Mouse (Mus musculus): Measurements from ENCODE around the gene Trmt2a. TPM values are rescaled to one million over a fixed set of nuclear protein-coding genes. Genes with fewer than 3 reads are reported as not detected.

Gene Trmt2a
- total RNA-seq, 2 experiments from 2014 or later = 48.8 to 62.8 TPM

GRCm38 (mm10) chr16:18275166-18275565 lies 26.7 kb downstream of the Trmt2a start:
- ATAC-seq (ENCODE audit: poor library complexity, severe bottlenecking) = no peak

- no peak for ATAC-seq (ENCODE audit: poor library complexity, severe bottlenecking)
Measured at GRCm38 (mm10) chr16:18288166-18288565, 39.7 kb downstream of the Trmt2a start.

- ATAC-seq (ENCODE audit: poor library complexity, severe bottlenecking) = peak; percentile 79
Measured at GRCm38 (mm10) chr16:18288581-18289061, 40.1 kb downstream of the Trmt2a start.

- peak; percentile 97 for ATAC-seq (ENCODE audit: poor library complexity, severe bottlenecking)
Measured at GRCm38 (mm10) chr16:18289067-18289588, 40.6 kb downstream of the Trmt2a start, which contains the start of gene Dgcr8. Gene Dgcr8 (minus strand): TSS chr16:18289246.

- ATAC-seq (ENCODE audit: poor library complexity, severe bottlenecking) = 0 out of 2 replicates have a peak, but pooled peaks have one; percentile 1
Measured at GRCm38 (mm10) chr16:18289614-18290013, 41.1 kb downstream of the Trmt2a start.

Other genes with a start within 250 kb of the Trmt2a start
- 9.8 and 11.4 TPM in 2 replicates for gene Dgcr6, start 195.8 kb upstream of the Trmt2a start, total RNA-seq (2015)
- 3.4 and 7.9 TPM in 2 replicates for gene Dgcr6, start 195.8 kb upstream of the Trmt2a start, total RNA-seq (2017)
- gene Prodh, start 158.5 kb upstream of the Trmt2a start, total RNA-seq (2015) = 1.3 and 2.2 TPM in 2 replicates
- 5.7 and 9.8 TPM in 2 replicates for gene Prodh, start 158.5 kb upstream of the Trmt2a start, total RNA-seq (2017)
- 0.36 and 0.85 TPM in 2 replicates for gene Rtn4r, start 121.0 kb upstream of the Trmt2a start, total RNA-seq (2015)
- gene Rtn4r, start 121.0 kb upstream of the Trmt2a start, total RNA-seq (2017) = 0.26 TPM in 1 of 2 replicates, not detected in the other
- not detected in 2 replicates for gene Ccdc188, start 30.8 kb upstream of the Trmt2a start, total RNA-seq (2015)
- gene Ccdc188, start 30.8 kb upstream of the Trmt2a start, total RNA-seq (2017) = not detected in 2 replicates
- 5.1 and 5.8 TPM in 2 replicates for gene Zdhhc8, start 13.5 kb upstream of the Trmt2a start, total RNA-seq (2015)
- 2.2 and 4.0 TPM in 2 replicates for gene Zdhhc8, start 13.5 kb upstream of the Trmt2a start, total RNA-seq (2017)
- gene Ranbp1, start 53 bp downstream of the Trmt2a start, total RNA-seq (2015) = 222 and 262 TPM in 2 replicates
- gene Ranbp1, start 53 bp downstream of the Trmt2a start, total RNA-seq (2017) = 251 and 278 TPM in 2 replicates
- not detected in 2 replicates for gene Gm49776, start 9.6 kb downstream of the Trmt2a start, total RNA-seq (2015)
- gene Gm49776, start 9.6 kb downstream of the Trmt2a start, total RNA-seq (2017) = not detected in 2 replicates
- gene Dgcr8, start 40.6 kb downstream of the Trmt2a start, total RNA-seq (2015) = 23.3 and 32.1 TPM in 2 replicates
- gene Dgcr8, start 40.6 kb downstream of the Trmt2a start, total RNA-seq (2017) = 33.2 and 40.2 TPM in 2 replicates
- 27.2 and 27.4 TPM in 2 replicates for gene Tango2, start 99.4 kb downstream of the Trmt2a start, total RNA-seq (2015)
- gene Tango2, start 99.4 kb downstream of the Trmt2a start, total RNA-seq (2017) = 5.7 and 11.8 TPM in 2 replicates
- gene Arvcf, start 99.5 kb downstream of the Trmt2a start, total RNA-seq (2015) = 0.38 and 0.68 TPM in 2 replicates
- 1.5 and 3.0 TPM in 2 replicates for gene Arvcf, start 99.5 kb downstream of the Trmt2a start, total RNA-seq (2017)
- 10.3 and 11.8 TPM in 2 replicates for gene Txnrd2, start 177.7 kb downstream of the Trmt2a start, total RNA-seq (2015)
- gene Txnrd2, start 177.7 kb downstream of the Trmt2a start, total RNA-seq (2017) = 7.0 and 9.3 TPM in 2 replicates
- gene Comt, start 178.2 kb downstream of the Trmt2a start, total RNA-seq (2015) = 37.8 and 40.8 TPM in 2 replicates
- gene Comt, start 178.2 kb downstream of the Trmt2a start, total RNA-seq (2017) = 40.1 and 43.8 TPM in 2 replicates

Data from megakaryocyte, adult 5-6 weeks (primary cell).